Mouse (Mus musculus) embryonic fibroblast, embryonic 13.5 days (primary cell): Measurements from ENCODE around the gene Fam221b.

ENCODE experiments used
- CTCF ChIP-seq: IDR thresholded peaks from 2 replicates; pipeline ENCODE4 v1.5.1; 2011; ENCODE audit warnings: mild to moderate bottlenecking, control low read depth, low read length, moderate library complexity, borderline replicate concordance; ENCODE audit not compliant: insufficient read depth
- POLR2A ChIP-seq: IDR thresholded peaks from 2 replicates; pipeline ENCODE4 v1.6.1; 2011; ENCODE audit warnings: low read depth, mild to moderate bottlenecking, control low read depth, low read length, moderate library complexity

DNA sequence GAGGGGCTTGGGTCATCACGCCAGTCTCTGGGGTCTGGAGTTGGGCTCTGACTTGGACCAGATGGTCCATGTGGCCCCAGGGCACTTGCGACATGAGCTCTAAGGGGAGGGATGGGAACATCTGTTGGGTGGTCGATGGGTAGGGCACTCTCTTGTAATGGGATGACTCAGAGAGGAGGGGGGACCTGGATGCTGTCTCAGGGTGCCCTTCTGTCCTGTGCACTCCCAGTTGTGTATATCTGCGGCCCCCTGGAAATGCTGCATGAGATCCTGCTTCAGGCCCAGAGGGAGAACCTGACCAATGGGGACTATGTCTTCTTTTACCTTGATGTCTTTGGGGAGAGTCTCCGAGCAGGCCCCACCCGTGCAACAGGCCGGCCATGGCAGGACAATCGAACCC lies 35.6 kb downstream of the Fam221b start:
- no peak for TF ChIP-seq CTCF
- no peak for TF ChIP-seq POLR2A
